Mouse (Mus musculus): ENCODE measurements around the gene Ryr3.

The Ryr3 gene

DNA sequence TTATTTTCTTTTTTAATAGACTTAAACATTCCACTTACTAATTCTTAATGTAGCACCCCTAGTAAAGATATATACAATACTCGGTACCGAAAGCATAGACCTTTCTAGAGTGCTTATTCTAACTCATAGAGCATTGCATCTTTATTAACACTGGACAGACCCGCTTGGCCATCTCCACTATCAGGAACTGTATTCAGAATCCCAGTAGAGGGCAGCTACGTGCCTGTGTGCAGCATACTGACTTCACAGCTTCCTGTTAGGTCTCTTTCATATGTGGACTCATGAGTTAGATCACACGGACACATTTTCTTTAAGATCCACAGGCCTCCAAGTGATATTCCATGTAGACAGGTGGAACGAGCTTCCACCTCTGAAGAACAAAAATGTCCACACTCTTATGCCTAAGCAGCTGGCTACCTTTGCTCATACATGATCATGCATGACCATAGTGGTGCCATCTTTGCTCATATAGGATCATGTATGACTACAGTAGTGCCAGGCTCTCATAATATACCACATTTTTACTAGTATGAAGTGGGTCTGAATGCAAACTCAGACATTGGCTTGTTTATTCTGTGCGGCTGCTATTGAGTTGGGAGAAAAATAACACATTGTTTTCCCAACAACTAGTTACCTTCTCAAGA lies 417.4 kb downstream of the Ryr3 start:
- DNase-seq (ENCODE audit: low read depth, low spot score) = no peak

DNA sequence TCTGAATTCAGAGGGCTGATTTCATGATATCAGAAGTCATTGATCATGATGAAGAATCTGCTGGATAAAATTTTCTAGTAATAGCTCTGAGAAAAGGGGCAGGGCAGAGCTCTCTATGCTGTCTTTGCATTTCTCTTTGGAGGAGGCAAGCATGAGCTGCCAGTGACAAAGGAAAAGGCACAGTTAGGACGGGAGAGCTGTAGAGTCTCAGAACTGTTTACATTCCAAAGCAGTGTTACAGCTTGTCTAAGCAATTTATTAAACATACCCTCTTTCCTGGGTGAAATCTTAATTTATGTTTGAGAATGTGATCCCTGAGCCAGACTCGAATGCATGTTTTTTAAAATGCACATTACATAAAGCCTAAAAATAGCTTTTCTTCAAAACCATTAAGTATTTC lies 435.3 kb downstream of the Ryr3 start:
- no peak for DNase-seq (ENCODE audit: low read depth, low spot score)

DNA sequence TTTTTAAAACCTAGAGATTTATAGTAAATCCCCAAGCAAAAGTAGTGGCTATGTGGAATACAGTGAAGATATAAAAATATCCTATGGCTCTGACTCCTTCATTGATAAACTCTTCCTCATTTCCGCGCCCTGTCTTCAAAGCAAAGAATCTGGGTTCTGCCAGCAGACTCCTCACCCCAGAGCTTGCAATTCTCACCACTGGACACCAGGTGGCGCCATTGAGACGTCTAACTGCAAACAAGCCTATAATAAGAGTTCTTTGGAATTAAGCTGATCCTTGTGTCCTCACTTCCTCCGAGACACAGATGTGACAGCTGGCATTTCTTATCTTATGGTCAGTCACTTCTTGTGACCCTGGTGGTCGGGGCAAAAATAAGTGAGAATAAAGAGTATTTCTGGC lies 442.1 kb downstream of the Ryr3 start:
- peak; percentile 51 for DNase-seq (ENCODE audit: low read depth, low spot score)

DNA sequence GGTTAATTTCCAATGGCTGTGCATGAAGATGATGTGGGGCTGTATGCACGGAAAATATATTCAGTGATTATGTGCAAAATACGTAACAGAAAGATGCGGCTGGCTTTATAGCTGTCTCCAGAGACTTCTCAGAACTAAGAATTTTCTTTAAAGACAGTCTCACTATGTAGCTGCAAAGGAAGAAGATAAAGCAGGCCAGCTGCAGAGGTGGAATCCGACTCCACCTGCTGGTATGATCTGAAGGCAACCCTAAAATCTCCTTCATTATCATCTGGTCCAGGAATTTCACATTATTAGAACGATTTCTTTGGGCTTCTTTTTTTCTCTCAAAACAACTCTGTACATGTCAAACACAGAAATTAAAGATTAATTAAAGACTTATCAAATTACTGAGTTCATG lies 449.2 kb downstream of the Ryr3 start:
- peak; percentile 8 for DNase-seq (ENCODE audit: low read depth, low spot score)

DNA sequence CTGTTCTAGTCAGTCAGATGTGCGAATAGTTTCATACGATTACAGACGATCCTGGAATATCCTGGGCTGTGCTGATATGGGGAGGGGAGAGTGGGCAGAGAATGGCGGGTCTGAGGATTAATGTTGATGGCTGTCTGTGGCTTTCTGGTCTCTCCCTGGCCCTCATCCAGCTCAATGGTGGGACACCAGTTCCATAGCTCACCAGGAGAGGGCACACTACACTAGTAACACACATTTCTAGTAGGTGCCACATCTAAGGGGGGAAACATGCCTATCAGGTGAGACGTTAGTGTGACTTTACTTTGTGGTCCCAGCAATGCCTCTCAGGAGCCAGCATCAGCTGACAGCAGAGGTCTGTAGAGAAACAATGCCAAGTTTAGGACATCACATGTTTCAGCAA lies 451.9 kb downstream of the Ryr3 start:
- no peak for DNase-seq (ENCODE audit: low read depth, low spot score)

DNA sequence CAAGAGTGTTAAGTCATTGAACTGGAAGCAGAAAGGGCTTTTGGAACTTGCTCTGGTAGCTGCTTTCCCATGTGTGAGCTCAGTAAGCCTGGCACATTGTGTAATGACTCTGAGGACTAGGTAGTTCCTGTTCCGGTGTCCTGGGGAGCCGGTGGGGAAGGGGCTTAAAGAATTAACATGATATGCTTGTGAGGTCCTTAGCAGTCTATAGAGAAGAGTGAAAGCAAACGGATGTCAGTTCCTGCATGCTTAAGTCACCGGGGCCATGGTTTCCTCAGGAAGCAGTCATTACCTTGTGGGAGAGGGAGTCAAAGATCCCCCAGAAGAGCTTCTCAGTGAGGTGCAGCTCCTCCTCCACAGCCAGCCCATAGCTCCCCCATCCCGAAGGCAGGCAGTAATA lies 452.6 kb downstream of the Ryr3 start:
- DNase-seq (ENCODE audit: low read depth, low spot score) = no peak

DNA sequence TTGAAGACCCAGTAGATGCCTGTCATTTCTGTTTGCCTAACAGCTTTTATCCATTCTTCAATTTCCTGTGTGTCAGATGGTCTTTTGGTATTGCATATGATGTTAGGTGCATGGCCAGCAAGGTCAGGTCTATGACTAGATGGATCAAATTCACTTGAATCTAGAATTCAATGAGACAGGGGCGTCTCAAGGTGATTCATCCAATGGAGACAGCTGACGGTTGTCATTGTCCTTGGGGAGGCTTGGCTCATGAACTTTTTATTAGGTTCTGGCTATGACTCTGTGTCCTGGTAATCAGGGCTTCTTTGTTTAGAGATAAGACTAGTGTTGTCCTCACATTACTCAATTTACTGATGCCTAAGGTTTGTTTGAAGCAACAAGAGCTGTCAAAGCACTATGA lies 454.9 kb downstream of the Ryr3 start:
- no peak for DNase-seq (ENCODE audit: low read depth, low spot score)

DNA sequence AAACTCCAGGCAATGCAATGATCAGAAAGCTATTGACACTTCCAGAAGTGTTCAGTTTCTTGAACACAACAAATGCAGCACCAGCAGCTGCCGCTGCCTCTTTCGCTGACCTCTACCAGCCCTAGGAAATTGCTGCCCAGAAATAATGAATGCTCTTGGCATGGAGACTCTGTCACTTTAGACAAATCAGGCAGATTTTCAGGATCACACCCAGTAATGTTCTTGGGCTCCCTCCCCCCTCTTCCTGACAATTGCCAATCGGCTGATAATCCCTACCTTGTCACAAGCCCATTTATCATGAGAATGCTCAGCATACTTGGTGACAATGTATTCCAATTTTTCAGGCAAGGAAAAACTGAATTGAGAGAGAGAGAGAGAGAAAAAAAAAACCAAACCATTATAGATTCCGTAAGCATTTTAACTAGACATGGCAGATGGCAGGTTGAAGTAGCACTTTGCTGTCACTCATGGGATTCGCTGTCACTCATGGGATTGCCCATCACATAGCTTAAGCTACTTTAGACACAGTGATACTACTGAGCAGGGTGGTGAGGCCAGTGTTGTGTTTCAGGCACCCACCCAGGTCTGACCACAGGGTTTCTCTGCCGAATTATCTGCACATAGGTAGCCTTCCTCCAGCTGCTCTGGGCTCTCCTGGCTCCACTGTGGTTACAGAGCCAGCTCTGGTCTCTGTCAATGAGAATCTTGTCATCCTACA lies 455.5 kb downstream of the Ryr3 start:
- DNase-seq (ENCODE audit: low read depth, low spot score) = no peak

DNA sequence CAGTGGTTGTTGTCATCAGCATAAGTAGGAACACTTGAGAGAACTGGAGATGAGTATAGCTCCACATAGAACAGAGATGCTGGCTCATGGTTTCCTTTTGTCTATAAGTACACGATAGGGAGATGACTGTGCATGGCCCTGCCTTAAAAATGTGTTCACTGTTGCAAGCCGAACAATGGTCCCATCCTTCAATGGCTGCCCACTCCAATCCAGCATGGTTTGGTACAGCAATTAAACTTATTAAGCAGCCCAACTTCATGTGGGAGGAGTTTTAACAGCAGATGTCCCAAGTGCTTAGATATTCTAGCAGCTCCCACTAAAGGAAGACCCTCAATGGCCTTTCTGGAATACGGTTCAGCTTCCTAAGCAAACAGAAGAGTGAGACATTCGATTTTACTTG lies 456.2 kb downstream of the Ryr3 start:
- DNase-seq (ENCODE audit: low read depth, low spot score) = no peak

DNA sequence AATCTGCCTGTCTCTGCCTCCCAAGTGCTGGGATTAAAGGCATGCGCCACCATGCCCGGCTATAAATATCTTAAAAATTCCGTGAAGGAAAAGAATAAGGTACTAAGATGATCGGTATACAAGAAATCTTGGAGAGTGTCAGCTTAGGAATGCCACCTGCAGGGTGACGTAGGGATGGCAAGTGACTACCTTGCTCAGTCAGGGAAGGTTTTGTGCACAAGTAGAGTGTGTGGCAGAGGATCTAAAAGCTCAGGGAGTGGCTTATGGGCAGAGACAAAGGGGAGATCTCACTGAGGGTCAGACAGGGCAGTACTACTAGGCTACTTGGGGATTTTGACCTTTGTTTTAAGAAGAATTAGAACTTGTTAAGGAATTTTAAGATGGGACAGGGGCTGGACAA lies 457.2 kb downstream of the Ryr3 start:
- DNase-seq (ENCODE audit: low read depth, low spot score) = no peak

DNA sequence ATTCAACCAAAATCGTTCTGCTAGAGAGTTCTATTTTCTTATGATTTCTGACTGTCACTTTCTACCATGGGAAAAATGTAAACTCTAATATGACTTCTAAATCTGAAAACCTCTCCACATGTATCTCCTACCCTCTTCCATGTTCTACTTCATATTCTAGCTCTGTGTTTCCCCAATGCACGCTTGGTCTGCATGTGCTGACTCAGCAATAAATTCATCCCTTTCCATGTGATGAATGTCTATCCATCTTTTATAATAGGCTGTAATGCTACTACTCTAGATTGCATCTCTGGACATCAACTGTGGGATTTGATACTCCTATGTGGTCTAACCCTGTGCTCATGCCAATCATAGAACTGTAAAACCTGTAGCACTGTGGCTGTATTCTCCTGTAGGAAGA lies 458.2 kb downstream of the Ryr3 start:
- DNase-seq (ENCODE audit: low read depth, low spot score) = no peak

DNA sequence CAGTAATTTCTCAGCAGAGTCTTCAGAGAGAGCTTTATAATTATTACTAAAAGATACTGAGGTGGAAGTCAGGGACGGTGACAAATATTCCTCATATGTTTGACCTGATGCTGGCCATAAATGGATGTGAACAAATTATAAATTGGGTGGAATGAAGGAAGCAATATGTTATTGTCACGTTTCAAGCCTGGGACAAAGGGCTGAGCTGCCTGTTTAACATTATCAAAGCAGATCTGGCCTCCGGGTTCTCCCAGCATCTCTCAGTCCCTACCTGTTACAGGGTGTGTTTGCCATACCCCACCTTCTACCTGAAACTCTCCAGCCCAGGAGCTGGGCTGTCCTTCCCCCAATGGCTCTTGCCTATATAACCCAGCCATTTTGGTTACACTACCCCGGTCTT lies 463.6 kb downstream of the Ryr3 start:
- no peak for DNase-seq (ENCODE audit: low read depth, low spot score)

DNA sequence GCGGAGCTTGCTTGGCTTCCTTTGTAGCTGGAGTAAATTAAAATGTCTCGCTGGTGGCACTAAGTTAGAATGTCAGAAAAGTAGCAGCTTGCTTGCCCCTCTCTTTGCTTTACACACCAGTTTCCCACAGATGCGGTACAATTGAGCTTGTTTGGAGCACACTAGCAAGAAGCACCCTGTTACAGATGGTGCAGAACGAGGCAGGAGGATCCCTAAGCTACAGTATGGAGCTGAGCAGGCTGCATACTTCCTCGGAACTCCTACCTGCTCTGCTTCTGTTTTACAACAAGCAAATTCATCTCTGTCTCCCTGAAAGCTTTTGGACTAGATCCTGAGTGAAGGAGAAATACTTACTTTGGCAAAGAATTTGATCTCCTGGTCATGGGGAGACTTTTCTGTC lies 465.5 kb downstream of the Ryr3 start:
- no peak for DNase-seq (ENCODE audit: low read depth, low spot score)

DNA sequence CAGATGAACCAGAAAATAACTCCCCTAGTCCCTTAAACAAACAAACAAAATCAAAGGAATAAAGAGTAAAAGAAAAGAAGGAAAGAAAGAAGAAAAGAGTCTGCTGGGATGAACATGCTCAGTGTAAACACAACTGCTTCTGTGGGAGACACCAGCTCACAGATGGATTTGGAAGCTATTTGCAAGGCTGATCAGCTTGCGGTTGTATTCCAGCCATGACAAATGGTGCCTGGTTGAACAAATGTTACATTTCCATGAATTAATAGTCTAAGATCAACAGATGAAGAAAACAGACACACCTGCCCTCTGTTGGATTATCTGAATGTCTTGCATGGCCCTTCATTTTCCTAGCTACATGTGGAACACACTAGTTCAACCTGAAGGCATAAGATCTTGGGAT lies 468.4 kb downstream of the Ryr3 start:
- DNase-seq (ENCODE audit: low read depth, low spot score) = no peak

DNA sequence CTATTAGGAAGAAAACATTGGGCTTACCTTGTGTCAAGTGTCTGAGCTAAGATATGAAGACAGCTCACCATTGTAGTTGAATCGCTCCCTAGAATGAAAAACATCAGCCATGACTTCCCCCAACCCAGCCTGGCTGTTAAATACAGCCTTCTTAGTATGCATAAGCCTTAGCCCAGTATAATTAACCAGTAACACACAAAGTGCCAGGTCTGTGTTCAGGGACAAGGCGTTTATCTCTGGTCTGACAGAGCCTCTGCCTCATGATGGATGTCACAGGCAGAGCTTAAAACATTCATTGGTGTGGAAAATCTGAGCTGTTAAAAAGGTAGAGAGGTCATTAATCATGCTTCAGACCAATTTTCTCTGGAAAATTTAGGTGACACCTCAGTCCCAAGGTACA lies 484.0 kb downstream of the Ryr3 start:
- DNase-seq (ENCODE audit: low read depth, low spot score) = no peak

DNA sequence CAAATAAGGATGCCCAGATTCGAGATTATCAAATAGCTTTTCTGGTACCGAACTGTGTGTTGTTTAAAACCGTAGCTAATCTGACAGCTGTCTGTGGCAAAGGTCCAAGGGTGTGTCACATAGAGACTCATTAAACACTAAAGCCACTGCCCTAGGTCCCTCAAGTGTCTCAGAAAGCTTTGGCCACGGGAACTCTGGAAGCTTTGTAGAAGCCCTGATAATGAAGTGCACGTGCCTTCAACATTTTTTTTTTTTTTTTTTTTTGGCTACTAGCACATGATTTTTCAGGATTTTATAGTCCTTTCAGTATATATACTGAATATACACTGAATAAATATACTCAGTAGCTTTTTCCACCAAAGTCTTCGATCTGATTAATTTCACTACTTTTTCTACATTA lies 489.1 kb downstream of the Ryr3 start:
- DNase-seq (ENCODE audit: low read depth, low spot score) = no peak

DNA sequence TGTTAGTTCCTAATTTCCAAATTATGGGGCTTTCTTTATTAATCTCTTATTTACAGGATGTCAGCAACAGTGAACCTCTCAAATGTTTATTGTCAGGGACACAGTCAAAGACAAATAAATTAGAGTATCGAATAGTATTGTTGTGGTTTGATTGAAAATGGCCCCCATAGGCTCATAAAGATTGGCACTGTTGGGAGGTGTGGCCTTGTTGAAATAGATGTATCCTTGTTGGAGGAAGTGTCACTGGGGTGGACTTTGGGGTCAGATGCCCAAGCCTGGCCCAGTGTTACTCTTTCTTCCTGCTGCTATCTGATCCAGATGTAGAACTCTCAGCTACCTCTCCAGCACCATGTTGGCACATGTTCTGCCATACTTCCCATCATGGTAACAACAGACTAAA lies 495.7 kb downstream of the Ryr3 start:
- DNase-seq (ENCODE audit: low read depth, low spot score) = no peak

DNA sequence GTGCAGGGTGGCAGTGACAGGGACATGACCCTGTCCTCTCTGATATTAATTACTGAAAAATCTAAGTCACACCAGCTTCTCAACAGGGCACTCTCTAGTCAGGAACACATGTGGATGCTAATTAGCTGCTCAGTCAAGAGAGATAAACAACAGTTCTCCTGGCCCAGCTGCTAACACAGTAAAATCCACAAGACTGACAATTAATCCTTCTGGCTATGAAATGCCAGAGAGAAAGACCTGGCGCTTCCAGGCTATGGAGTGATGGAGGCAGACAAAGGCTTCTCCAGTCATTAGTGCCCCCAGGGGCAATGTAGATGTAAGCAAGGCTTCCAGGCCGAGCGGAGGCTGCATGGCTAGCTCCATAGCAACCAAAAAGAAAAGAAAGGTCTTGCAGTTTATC lies 496.2 kb downstream of the Ryr3 start:
- no peak for DNase-seq (ENCODE audit: low read depth, low spot score)

DNA sequence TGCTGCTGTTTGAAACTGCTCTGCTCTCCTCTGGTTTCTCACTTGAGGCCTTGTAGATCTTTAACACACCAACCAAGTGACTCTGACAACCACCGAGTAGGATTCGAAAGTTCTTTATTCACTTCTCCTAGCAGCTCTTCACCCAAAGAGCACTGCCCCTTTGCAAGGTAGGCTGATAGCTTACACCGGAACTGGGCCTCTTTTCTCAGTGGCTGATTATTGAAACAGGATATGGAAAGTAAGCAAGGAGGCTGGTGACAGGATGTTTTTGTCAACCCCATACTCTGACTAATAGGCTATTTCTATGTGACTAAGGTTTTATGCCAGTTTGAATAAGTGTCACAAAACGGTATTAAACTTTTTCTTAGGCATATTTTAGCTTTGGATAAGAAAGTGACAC lies 502.2 kb downstream of the Ryr3 start:
- no peak for DNase-seq (ENCODE audit: low read depth, low spot score)

DNA sequence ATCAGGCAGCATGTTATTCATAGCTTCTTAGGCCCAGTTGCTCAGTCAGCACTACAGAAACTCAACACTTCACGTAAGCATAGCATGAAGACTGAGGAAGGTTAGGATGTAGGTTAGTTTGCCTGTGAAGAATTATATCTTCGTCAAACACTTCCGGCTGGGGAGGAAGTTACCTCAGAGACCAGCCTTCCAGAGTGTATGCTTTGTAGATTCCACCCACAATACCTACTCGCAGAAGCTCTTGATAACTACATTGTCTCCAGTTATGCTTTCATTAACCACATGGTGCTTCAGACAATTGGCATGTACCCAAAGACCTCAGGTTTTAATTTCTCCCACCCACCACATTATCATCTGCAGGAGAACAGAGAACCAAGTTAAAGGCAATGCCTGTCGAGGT lies 535.1 kb downstream of the Ryr3 start:
- no peak for DNase-seq (ENCODE audit: low read depth, low spot score)

DNA sequence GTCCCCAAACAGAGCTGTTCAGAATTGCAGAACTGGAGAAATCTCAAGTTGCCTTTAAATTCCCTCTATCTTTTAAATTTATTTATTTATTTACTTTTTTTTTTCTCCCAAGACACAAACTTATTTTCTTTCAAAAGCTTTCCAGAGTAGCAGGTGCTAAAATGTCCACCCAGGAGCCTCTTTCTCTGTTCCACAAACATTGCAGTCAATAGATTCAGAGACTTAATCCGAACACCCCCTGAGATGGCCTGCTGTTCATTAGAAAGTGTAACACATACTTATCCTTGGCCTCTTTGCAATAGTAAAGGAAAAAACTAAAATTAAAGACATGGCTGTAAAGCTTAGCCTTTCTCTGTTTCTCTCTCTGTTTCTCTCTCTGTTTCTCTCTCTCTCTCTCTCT lies 539.6 kb downstream of the Ryr3 start:
- no peak for DNase-seq (ENCODE audit: low read depth, low spot score)

DNA sequence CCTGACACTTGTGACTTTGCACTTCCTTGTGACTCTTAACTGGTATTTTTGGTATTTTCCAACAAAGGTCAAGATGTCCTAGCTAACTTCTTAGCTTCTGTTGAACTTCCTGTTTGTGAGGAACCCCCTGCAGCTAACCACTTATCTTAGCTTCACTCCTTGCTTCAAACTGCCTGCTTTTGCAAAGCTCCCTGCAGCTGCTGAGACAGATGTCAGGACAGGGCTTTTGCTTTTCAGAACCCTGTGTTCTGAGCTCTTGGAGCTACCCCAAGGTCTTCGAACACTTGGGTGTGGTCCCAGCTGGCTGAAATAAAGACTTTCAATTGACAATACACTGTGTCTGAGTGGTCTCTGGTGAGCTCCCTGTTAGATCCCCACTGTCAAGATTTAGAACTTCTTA lies 540.2 kb downstream of the Ryr3 start:
- DNase-seq (ENCODE audit: low read depth, low spot score) = no peak

DNA sequence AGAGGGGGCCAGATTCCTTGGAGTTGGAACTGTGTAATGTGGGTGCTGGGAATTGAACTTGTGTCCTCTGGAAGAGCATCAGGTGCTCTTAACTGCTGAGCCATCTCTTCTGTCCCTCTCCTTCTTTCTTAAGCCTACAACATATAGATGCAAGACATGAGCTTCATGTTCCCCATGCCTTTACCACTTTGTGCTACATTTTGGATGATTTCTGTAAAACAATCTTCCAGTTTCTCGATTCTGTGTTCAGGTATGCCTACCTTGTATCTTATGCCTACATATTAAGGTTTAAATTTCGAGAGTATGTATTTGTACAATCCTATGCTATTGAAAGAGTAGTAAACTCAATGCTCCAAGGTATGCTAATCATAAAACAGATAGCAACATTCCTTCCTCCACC lies 540.7 kb downstream of the Ryr3 start:
- DNase-seq (ENCODE audit: low read depth, low spot score) = no peak

DNA sequence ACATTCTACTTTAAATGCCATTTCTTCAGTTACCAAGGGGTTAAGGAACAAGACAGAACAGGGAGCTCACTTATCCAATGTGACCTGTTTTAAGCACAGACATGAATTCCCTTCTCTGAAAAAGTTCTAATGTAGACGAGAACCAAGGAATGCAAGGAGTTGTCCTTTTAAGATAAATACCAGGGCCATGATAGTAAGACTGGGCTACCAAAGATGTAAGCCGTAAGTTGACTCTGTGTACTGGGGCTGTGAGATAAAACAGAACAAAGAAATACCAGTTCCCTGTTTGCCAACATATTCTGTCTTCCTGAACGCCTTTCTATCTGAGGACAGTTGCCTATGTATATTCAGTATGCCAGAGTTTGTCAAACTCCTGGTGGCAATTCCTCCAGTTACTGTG lies 547.4 kb downstream of the Ryr3 start:
- no peak for DNase-seq (ENCODE audit: low read depth, low spot score)
